Mouse (Mus musculus) hindbrain, postnatal 0 days (tissue): Measurements from ENCODE around the gene Srp14. TPM values are rescaled to one million over a fixed set of nuclear protein-coding genes. Genes with fewer than 3 reads are reported as not detected.
A peak's percentile ranks its signal among the peaks of the same experiment; 100 is the strongest.

Experiments
- ATAC-seq: fragments of 200-750 bp; cut with Nextera tagmentation; 2 replicates; pipeline ENCODE4 v1.8.0; 2017; ENCODE audit warnings: mild to moderate bottlenecking, moderate TSS enrichment, moderate library complexity
- DNase-seq: peaks from one replicate; pipeline ENCODE4 v3.0.0-alpha.2; 2015; ENCODE audit warnings: low spot score
- H3K27ac ChIP-seq: fragments of 300-500 bp; sonication (generic); 2 replicates; pipeline ENCODE4 v1.5.1; 2014; ENCODE audit warnings: mild to moderate bottlenecking
- H3K27me3 ChIP-seq: fragments of 300-500 bp; sonication (generic); 2 replicates; pipeline ENCODE4 v1.6.1; 2014; ENCODE audit warnings: low read length, mixed read lengths; ENCODE audit not compliant: insufficient read depth
- H3K36me3 ChIP-seq: fragments of 300-500 bp; sonication (generic); 2 replicates; pipeline ENCODE4 v1.6.1; 2014; ENCODE audit warnings: low read length, mixed read lengths; ENCODE audit not compliant: insufficient read depth
- H3K4me1 ChIP-seq: fragments of 300-500 bp; sonication (generic); 2 replicates; pipeline ENCODE4 v1.6.1; 2014; ENCODE audit warnings: antibody characterized with exemption, low read length, mixed read lengths; ENCODE audit not compliant: insufficient read depth
- H3K4me2 ChIP-seq: fragments of 300-500 bp; sonication (generic); 2 replicates; pipeline ENCODE4 v1.6.1; 2014; ENCODE audit warnings: low read depth, mild to moderate bottlenecking, low read length, moderate library complexity, mixed read lengths
- H3K4me3 ChIP-seq: fragments of 300-500 bp; sonication (generic); 2 replicates; pipeline ENCODE4 v1.5.1; 2014; ENCODE audit warnings: low read length
- H3K9ac ChIP-seq: fragments of 300-500 bp; sonication (generic); replicated peaks from 2 replicates; pipeline ENCODE4 v1.6.1; 2014; ENCODE audit warnings: mild to moderate bottlenecking, low read length, moderate library complexity, mixed read lengths
- H3K9me3 ChIP-seq: fragments of 300-500 bp; sonication (generic); 2 replicates; pipeline ENCODE4 v1.6.1; 2016; ENCODE audit warnings: low read length, mixed read lengths
- CTCF ChIP-seq: IDR thresholded peaks from 2 replicates; pipeline ENCODE4 v1.5.1; 2016; ENCODE audit warnings: antibody characterized with exemption, control low read depth, low read depth
- WGBS: fragments of 180-500 bp; shearing (Covaris S2); extraction: QIAGEN DNeasy Blood & Tissue Kit; methylation state at CpG from one replicate; pipeline ENCODE4 v1.1.7; 2014; 5-methylcytosine and 5-hydroxymethylcytosine counted together
- polyA plus RNA-seq: library from polyadenylated mRNA; unstranded; fragments of >200 nt; fragmentation: Nextera tagmentation; extraction: Ambion mirVana; gene quantifications from 2 replicates; pipeline ENCODE4 v1.2.1, GENCODE M21; 2015
- total RNA-seq: library from RNA; depleted of rRNA; stranded (reverse); fragments of >200 nt; gene quantifications from 2 replicates; pipeline ENCODE4 v1.2.3, GENCODE M21; 2014

Srp14 gene
- total and polyA plus RNA-seq, 2 experiments from 2014 or later = 151 to 330 TPM

- 72% methylated on average over 16 of the region's 16 CpGs for WGBS
- peaks cover 34% of the 10 kb centered on the region; the same call in 1 of the 2 replicates for H3K36me3 ChIP-seq
- ATAC-seq = no peak
Observed at GRCm38 (mm10) chr2:118461480-118462165, 17.9 kb downstream of the Srp14 start.

GRCm38 (mm10) chr2:118457463-118458261 lies 21.8 kb downstream of the Srp14 start:
- Histone ChIP-seq H3K27ac (peak overlapping the region; percentile 73; the same call in 1 of the 2 replicates), H3K27me3 (no peaks in the 10 kb centered on the region), H3K36me3 (peaks cover 19% of the 10 kb centered on the region; the same call in 1 of the 2 replicates), H3K4me2 (no peak overlapping the region), H3K4me3 (no peak overlapping the region), H3K9ac (no peak overlapping the region; the same call in 1 of the 2 replicates), H3K4me1 (no peaks in the 10 kb centered on the region), H3K9me3 (no peaks in the 10 kb centered on the region)
- ATAC-seq (peak; percentile 89), DNase-seq (peak; percentile 80)
- TF ChIP-seq CTCF = no peak
- WGBS = 51% methylated on average over 13 of the region's 13 CpGs

More at GRCm38 (mm10) chr2:118461480-118462165, 17.9 kb downstream of the Srp14 start:
- no peaks in the 10 kb centered on the region for H3K4me1 ChIP-seq
- no peak overlapping the region for H3K4me2 ChIP-seq
- no peak overlapping the region for H3K4me3 ChIP-seq
- no peaks in the 10 kb centered on the region for H3K9me3 ChIP-seq
- H3K9ac ChIP-seq = no peak overlapping the region
- no peaks in the 10 kb centered on the region for H3K27me3 ChIP-seq
- DNase-seq = no peak
- H3K27ac ChIP-seq = no peak overlapping the region
- no peak for TF ChIP-seq CTCF

GRCm38 (mm10) chr2:118457029-118457428 lies 22.5 kb downstream of the Srp14 start:
- WGBS = 76% methylated on average over 3 of the region's 3 CpGs
- H3K36me3 ChIP-seq = peaks cover 13% of the 10 kb centered on the region; the same call in 1 of the 2 replicates
- no peak overlapping the region for H3K9ac ChIP-seq
- no peak overlapping the region for H3K4me3 ChIP-seq
- no peaks in the 10 kb centered on the region for H3K9me3 ChIP-seq
- H3K4me1 ChIP-seq = no peaks in the 10 kb centered on the region
- ATAC-seq = no peak
- DNase-seq = no peak
- TF ChIP-seq CTCF = no peak
- no peak overlapping the region; the same call in 1 of the 2 replicates for H3K27ac ChIP-seq
- no peaks in the 10 kb centered on the region for H3K27me3 ChIP-seq
- H3K4me2 ChIP-seq = no peak overlapping the region

GRCm38 (mm10) chr2:118451056-118451455 lies 28.5 kb downstream of the Srp14 start:
- H3K36me3 ChIP-seq = peaks cover 3% of the 10 kb centered on the region; the same call in 1 of the 2 replicates
- no peak for TF ChIP-seq CTCF
- DNase-seq (no peak), ATAC-seq (no peak)
- 92% methylated on average over 6 of the region's 6 CpGs for WGBS
- no peak overlapping the region for H3K9ac ChIP-seq
- H3K4me1 ChIP-seq = no peaks in the 10 kb centered on the region
- H3K27me3 ChIP-seq = no peaks in the 10 kb centered on the region
- H3K4me2 ChIP-seq = no peak overlapping the region
- no peak overlapping the region for H3K27ac ChIP-seq
- H3K4me3 ChIP-seq = no peak overlapping the region
- no peaks in the 10 kb centered on the region for H3K9me3 ChIP-seq

GRCm38 (mm10) chr2:118448181-118448580 lies 31.3 kb downstream of the Srp14 start:
- no peak for TF ChIP-seq CTCF
- ATAC-seq (0 out of 2 replicates have a peak, but pooled peaks have one; percentile 12), DNase-seq (no peak)
- no peaks in the 10 kb centered on the region for H3K9me3 ChIP-seq
- no peak overlapping the region for H3K9ac ChIP-seq
- 69% methylated on average over 12 of the region's 12 CpGs for WGBS
- no peaks in the 10 kb centered on the region for H3K27me3 ChIP-seq
- H3K36me3 ChIP-seq = peaks cover 6% of the 10 kb centered on the region; the same call in 1 of the 2 replicates
- no peak overlapping the region for H3K4me3 ChIP-seq
- H3K4me1 ChIP-seq = no peaks in the 10 kb centered on the region
- no peak overlapping the region for H3K4me2 ChIP-seq
- no peak overlapping the region for H3K27ac ChIP-seq

GRCm38 (mm10) chr2:118445696-118446674 lies 33.5 kb downstream of the Srp14 start:
- no peak for TF ChIP-seq CTCF
- Histone ChIP-seq H3K27me3 (no peaks in the 10 kb centered on the region), H3K9ac (no peak overlapping the region), H3K27ac (no peak overlapping the region), H3K36me3 (peaks cover 12% of the 10 kb centered on the region; the same call in 1 of the 2 replicates), H3K4me1 (no peaks in the 10 kb centered on the region), H3K9me3 (no peaks in the 10 kb centered on the region), H3K4me2 (no peak overlapping the region), H3K4me3 (no peak overlapping the region)
- peak; percentile 55; the same call in 1 of the 2 replicates for ATAC-seq
- peak; percentile 76 for DNase-seq
- 33% methylated on average over 13 of the region's 13 CpGs for WGBS
